Comparison of ENCODE assay signal across 12 mouse cellular contexts in the genomic region with DNA sequence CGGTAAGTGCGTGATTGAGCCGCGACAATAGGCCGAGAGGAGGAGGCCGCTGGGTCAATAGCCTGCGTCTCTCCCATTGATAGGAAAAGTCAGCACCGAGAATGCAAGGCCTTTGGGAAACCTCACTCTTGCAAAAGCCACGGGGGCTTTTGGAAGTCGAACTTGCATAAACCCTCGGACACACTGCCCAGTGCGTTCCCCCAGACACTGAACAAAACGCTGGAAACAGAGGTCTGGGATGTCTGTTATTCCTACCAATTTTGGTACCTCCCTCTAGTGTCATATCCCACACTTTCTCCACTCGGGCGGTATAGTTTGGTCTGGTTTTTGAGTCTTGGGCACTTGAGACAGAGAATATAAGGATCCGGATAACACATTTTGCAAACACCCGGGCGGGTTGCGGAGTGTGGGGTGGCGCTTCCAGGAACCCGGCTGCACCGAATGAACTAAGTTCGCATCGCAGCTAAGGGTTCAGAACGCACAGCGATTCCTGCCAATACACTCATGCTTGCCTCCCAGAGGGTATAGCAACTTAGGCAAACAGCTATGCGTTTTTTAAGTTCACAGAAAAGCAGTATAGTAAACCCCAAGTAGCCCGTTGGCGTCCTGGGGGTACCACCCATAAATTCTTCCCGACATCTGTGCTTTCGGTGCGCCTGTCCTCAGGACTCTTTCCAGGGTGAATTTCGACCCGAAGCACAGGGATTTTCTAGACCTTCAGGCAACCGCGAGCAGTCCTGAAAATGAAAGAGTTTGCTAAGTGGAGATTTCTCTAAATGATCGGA.
A peak's percentile ranks its signal among the peaks of the same experiment; 100 is the strongest.
DNase-seq lines count a peak whose midpoint lies in the region; ATAC-seq lines count a peak whose summit lies in the region.
"Had no signal": no experiment of that assay in that cellular context is flagged by ENCODE, and none has a peak within 500 bp of the region (broad histone marks: within the 10 kb centered on the region; RNA-seq: fewer than 3 reads in every experiment).

No protein-coding gene starts in this region.

- peak; percentile 43 for ATAC-seq in hindbrain, embryonic 11.5 days (ENCODE audit: low FRiP score)
- ATAC-seq in midbrain, embryonic 14.5 days (ENCODE audit: low FRiP score, low TSS enrichment): no peak
- ATAC-seq in erythroid progenitor cell, adult 5-6 weeks (replicated peaks; ENCODE audit: low FRiP score, poor library complexity, severe bottlenecking): no peak

- peak overlapping the region; percentile 57 for H3K4me2 ChIP-seq in hindbrain, embryonic 11.5 days (replicated peaks; ENCODE audit: low read depth, low read length)
- H3K4me2 ChIP-seq in midbrain, embryonic 14.5 days (ENCODE audit: low read length): peak overlapping the region; percentile 61

- no peaks in the 10 kb centered on the region for H3K36me3 ChIP-seq in hindbrain, embryonic 11.5 days (ENCODE audit: control insufficient read depth, insufficient read depth, low read length)
- H3K36me3 ChIP-seq in midbrain, embryonic 14.5 days (ENCODE audit: control insufficient read depth, insufficient read depth, low read length): no peaks in the 10 kb centered on the region
- H3K36me3 ChIP-seq: embryonic facial prominence, embryonic 13.5 days; lung, embryonic 15.5 days had no signal

- H3K27me3 ChIP-seq in hindbrain, embryonic 11.5 days (ENCODE audit: control insufficient read depth, insufficient read depth, low read length): peaks cover 45% of the 10 kb centered on the region
- H3K27me3 ChIP-seq in midbrain, embryonic 14.5 days (ENCODE audit: control insufficient read depth, insufficient read depth, low read length): peaks cover 33% of the 10 kb centered on the region

- no peak overlapping the region for H3K4me3 ChIP-seq in hindbrain, embryonic 11.5 days (ENCODE audit: low read depth, low read length)
- peak overlapping the region; percentile 25; the same call in 1 of the 2 replicates for H3K4me3 ChIP-seq in midbrain, embryonic 14.5 days (replicated peaks; ENCODE audit: low read depth, low read length)
- H3K4me3 ChIP-seq: myocyte had no signal

- peaks cover 21% of the 10 kb centered on the region; the same call in 1 of the 2 replicates for H3K4me1 ChIP-seq in hindbrain, embryonic 11.5 days (replicated peaks; ENCODE audit: control insufficient read depth, insufficient read depth, low read length)
- H3K4me1 ChIP-seq in midbrain, embryonic 14.5 days (ENCODE audit: control insufficient read depth, insufficient read depth, low read length): peaks cover 26% of the 10 kb centered on the region; the same call in 1 of the 2 replicates

- peak; percentile 55 for DNase-seq in ES-CJ7 (ENCODE audit: low read depth, low spot score)
- DNase-seq in embryo, embryonic 10.5 days (ENCODE audit: low spot score): peak; percentile 72
- peak; percentile 75 for DNase-seq in hindbrain, embryonic 11.5 days (ENCODE audit: low spot score)
- DNase-seq in midbrain, embryonic 14.5 days: peak; percentile 62
- no peak for DNase-seq in spleen, adult 18-20 months
- DNase-seq in spleen, postnatal 14 days (ENCODE audit: low spot score in 2 of 2): no peak
- DNase-seq: gastrocnemius, postnatal 25 days; heart, postnatal 10 days had no signal

- WGBS in hindbrain, embryonic 11.5 days: 2% methylated on average over 37 of the region's 37 CpGs
- 6% methylated on average over 37 of the region's 37 CpGs for WGBS in midbrain, embryonic 14.5 days

- no peaks in the 10 kb centered on the region for H3K9me3 ChIP-seq in hindbrain, embryonic 11.5 days (ENCODE audit: control insufficient read depth, low read length)
- H3K9me3 ChIP-seq in midbrain, embryonic 14.5 days (ENCODE audit: control insufficient read depth, low read length): no peaks in the 10 kb centered on the region
- H3K9me3 ChIP-seq: embryonic facial prominence, embryonic 13.5 days; lung, embryonic 15.5 days had no signal

- peak overlapping the region; percentile 96 for H3K27ac ChIP-seq in hindbrain, embryonic 11.5 days (ENCODE audit: low read depth, low read length)
- peak overlapping the region; percentile 84 for H3K27ac ChIP-seq in midbrain, embryonic 14.5 days (replicated peaks; ENCODE audit: low read depth, low read length)
- H3K27ac ChIP-seq: embryonic facial prominence, embryonic 13.5 days; lung, embryonic 15.5 days had no signal

- H3K9ac ChIP-seq in hindbrain, embryonic 11.5 days (ENCODE audit: low read depth, low read length): peak overlapping the region; percentile 78
- H3K9ac ChIP-seq in midbrain, embryonic 14.5 days (replicated peaks; ENCODE audit: low read length): peak overlapping the region; percentile 56; the same call in 1 of the 2 replicates
- H3K9ac ChIP-seq: embryonic facial prominence, embryonic 13.5 days; lung, embryonic 15.5 days had no signal

Comparison
In these comparisons a context has a peak if more than half of its experiments do, and no peak if none do; other contexts are left out.
1. DNase-seq: peak in ES-CJ7 (single experiment), embryo, embryonic 10.5 days (single experiment), hindbrain, embryonic 11.5 days (single experiment) and midbrain, embryonic 14.5 days (single experiment); none in spleen, adult 18-20 months (0 of 2) and spleen, postnatal 14 days (0 of 2).